Mouse (Mus musculus) bone marrow, adult 2 months (tissue): Measurements from ENCODE around the gene Theg. TPM values are rescaled to one million over a fixed set of nuclear protein-coding genes. Genes with fewer than 3 reads are reported as not detected.

Experiments
- H3K27ac ChIP-seq: fragments of 200-500 bp; 2 replicates; pipeline ENCODE4 v1.5.1; 2012; ENCODE audit warnings: low read depth, mild to moderate bottlenecking, control low read depth, inconsistent platforms, low read length; ENCODE audit not compliant: control insufficient read depth, poor library complexity, insufficient read depth
- H3K4me1 ChIP-seq: fragments of 200-500 bp; 2 replicates; pipeline ENCODE4 v1.6.1; 2011; ENCODE audit warnings: low read length; ENCODE audit not compliant: control insufficient read depth, insufficient read depth
- H3K4me3 ChIP-seq: fragments of 200-500 bp; replicated peaks from 2 replicates; pipeline ENCODE3; 2011; ENCODE audit warnings: mild to moderate bottlenecking, low read depth, low read length, control low read depth; ENCODE audit not compliant: control insufficient read depth
- CTCF ChIP-seq: fragments of 200-500 bp; IDR thresholded peaks from 2 replicates; pipeline ENCODE4 v1.5.1; 2011; ENCODE audit warnings: low read length, control low read depth; ENCODE audit not compliant: control insufficient read depth, insufficient read depth
- POLR2A ChIP-seq: fragments of 200-500 bp; IDR thresholded peaks from 2 replicates; pipeline ENCODE4 v1.6.1; 2011; ENCODE audit warnings: low read depth, mild to moderate bottlenecking, control low read depth, low read length, borderline replicate concordance; ENCODE audit not compliant: control insufficient read depth
- WGBS: fragments of 180-500 bp; shearing (Covaris S2); methylation state at CpG from one replicate; pipeline ENCODE4 v1.1.7; 2018; 5-methylcytosine and 5-hydroxymethylcytosine counted together
- polyA plus RNA-seq: library from polyadenylated mRNA; stranded (reverse); fragments of >200 nt; gene quantifications from 2 replicates; pipeline ENCODE4 v1.2.4, GENCODE M21; 2011; ENCODE audit warnings: low replicate concordance; ENCODE audit not compliant: missing spikeins, insufficient read depth, insufficient read length

Gene Theg
- polyA plus RNA-seq, 1 experiment: not detected

- H3K27ac ChIP-seq: no peak overlapping the region
- 79% methylated on average over 2 of the region's 2 CpGs for WGBS
- no peak for TF ChIP-seq CTCF
- no peak for TF ChIP-seq POLR2A
These were observed 27.4 kb downstream of the Theg start for GRCm38 (mm10) chr10:79559716-79560115.

DNA sequence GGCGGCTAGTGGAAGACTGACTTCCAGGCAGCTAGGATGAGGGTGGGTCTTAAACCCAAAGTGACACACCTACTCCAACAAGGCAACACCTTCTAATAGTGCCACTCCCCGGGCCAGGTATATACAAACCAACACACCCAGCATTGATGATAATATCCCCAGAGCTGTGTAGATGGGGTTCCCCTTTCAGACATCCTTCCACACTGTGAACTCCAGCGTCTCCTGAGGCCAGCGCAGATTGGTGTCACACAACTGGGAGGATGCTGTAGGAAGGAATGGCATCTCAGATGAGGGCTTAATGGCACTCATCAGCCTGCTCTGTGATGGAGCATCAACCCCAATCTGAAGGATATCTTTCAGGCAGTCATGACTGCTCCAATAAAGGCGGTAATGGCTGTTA is 29.6 kb downstream of the Theg start:
- WGBS: 85% methylated on average over 5 of the region's 5 CpGs
- Histone ChIP-seq H3K4me3 (no peak overlapping the region), H3K4me1 (no peaks in the 10 kb centered on the region), H3K27ac (no peak overlapping the region)
- no peak for TF ChIP-seq CTCF
- no peak for TF ChIP-seq POLR2A

More at GRCm38 (mm10) chr10:79559716-79560115, 27.4 kb downstream of the Theg start:
- H3K4me1 ChIP-seq: no peaks in the 10 kb centered on the region
- no peak overlapping the region for H3K4me3 ChIP-seq

DNA sequence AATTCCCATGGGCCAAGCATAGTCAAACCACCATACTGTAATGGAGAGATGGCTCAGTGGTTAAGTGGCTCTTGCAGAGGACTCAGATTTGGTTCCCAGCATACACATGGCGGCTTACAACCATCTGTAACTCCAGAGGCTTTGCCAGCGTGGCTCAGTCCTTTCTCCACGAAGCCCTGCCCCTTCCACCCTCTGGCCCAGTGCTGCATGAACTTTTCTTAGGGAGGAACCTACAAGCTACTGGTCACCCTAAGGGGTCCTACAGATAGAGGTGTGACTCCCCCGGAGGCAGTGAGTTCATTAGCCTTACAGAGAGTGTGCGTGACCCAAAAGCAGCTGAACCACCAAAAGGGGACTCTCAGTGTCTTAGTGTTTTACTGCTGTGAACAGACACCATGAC is 30.2 kb downstream of the Theg start:
- Histone ChIP-seq H3K4me1 (no peaks in the 10 kb centered on the region), H3K27ac (no peak overlapping the region), H3K4me3 (no peak overlapping the region)
- TF ChIP-seq CTCF (no peak), POLR2A (no peak)
- WGBS: 84% methylated on average over 5 of the region's 5 CpGs

DNA sequence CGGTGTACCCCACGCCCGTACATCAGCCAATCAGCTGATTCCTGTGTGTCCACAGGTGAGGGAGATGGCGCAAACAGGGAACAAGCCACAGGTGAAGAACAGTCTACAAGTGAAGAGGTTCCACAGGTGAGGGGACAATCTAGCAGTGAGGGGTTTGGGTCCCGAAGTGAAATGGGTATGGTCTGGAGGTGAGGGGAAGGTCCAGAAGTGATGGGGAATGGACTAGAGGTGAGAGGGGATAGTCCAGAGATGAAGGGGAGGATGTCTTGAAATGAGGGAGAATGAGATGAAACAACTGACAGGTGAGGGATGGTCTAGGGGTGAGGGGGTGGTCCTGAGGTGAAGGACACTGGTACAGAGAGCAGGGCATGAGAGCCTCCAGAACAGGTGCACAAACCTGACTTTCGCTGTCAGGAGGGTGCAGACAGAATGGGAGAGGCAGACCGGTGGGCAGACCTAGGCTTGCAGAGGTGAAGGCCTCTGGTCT is 31.9 kb downstream of the Theg start:
- 29% methylated on average over 7 of the region's 7 CpGs for WGBS
- no peak for TF ChIP-seq POLR2A
- TF ChIP-seq CTCF: no peak
- Histone ChIP-seq H3K27ac (no peak overlapping the region), H3K4me1 (no peaks in the 10 kb centered on the region), H3K4me3 (peak overlapping the region; percentile 71)

- H3K4me1 ChIP-seq: no peaks in the 10 kb centered on the region
- H3K27ac ChIP-seq: no peak within 1 kb of the TSS
- no peak for TF ChIP-seq CTCF
- TF ChIP-seq POLR2A: no peak; the same call in 1 of the 2 replicates
- peak within 1 kb of the TSS; percentile 71 for H3K4me3 ChIP-seq
- WGBS: under 1% methylated on average over 107 of the region's 108 CpGs
These were observed 32.5 kb downstream of the Theg start, which contains the start of gene Mier2 for GRCm38 (mm10) chr10:79554330-79555237. Gene Mier2 (minus strand): TSS chr10:79555199.

DNA sequence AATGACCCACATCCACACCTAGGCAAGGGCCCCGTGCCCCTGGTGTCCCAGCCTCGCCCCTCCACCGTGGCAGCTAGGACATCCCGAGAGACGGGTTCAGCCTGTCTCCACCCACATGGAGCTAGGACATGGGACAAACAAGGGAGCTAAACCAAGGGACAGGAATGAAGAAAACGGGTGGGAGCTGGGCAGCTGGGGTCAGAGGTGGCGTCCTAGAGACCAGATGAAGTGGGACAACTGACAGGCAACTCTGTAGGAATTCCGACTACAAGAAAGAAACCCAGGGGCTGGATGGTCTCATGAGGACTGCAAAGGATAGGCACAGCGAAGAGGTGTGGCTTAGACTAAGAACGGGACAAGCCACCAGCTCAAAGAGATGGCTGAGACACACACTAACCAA is 33.4 kb downstream of the Theg start:
- no peak overlapping the region for H3K4me3 ChIP-seq
- 61% methylated on average over 10 of the region's 10 CpGs for WGBS
- no peak overlapping the region for H3K27ac ChIP-seq
- TF ChIP-seq POLR2A: no peak
- TF ChIP-seq CTCF: no peak
- no peaks in the 10 kb centered on the region for H3K4me1 ChIP-seq

DNA sequence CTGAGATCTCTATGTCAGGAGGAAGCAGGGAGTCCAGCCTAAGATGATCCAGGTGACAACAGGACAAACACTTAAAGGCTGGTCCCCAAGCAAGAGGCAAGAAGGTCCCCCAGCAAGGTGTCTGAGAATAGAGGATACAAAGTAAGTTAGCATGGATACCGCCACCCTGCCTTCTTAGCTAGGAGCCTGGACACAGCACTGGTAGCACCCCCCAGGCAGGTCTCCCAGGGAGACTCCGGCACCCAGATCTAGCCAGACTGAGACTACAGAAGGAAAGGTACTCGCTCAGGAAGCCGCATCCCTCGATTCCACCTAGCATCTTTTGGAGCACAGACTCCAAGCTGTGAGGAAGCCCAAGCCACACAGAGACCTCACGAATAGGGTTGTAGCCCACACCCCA is 34.0 kb downstream of the Theg start:
- H3K4me3 ChIP-seq: no peak overlapping the region
- no peaks in the 10 kb centered on the region for H3K4me1 ChIP-seq
- H3K27ac ChIP-seq: no peak overlapping the region
- TF ChIP-seq CTCF: no peak
- TF ChIP-seq POLR2A: no peak
- WGBS: 77% methylated on average over 6 of the region's 6 CpGs

DNA sequence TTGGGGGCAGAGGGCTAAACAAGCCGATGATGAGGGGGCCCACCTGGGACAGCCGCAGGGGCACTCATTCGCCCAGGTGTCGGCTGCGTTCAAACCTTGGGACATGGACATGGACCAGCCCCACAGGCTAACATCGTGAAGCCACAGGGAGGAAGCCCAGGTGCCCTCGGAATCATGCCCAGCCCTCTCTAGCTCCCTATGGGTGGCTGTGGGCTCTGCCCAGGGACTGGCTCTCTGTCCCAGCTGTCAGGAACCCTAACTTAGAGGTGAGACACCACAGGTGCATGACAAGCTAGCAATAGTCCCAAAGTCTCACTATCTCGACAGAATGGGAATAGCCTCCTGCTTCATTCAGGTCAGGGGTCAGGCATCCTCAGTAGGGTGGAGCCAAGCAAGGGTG is 34.6 kb downstream of the Theg start:
- Histone ChIP-seq H3K4me1 (no peaks in the 10 kb centered on the region), H3K4me3 (no peak overlapping the region), H3K27ac (no peak overlapping the region)
- 81% methylated on average over 8 of the region's 8 CpGs for WGBS
- no peak for TF ChIP-seq POLR2A
- TF ChIP-seq CTCF: no peak
